Mouse (Mus musculus) testis, adult 2 months (tissue): ENCODE data around the gene Pla2g3.

Experiments used
- CTCF ChIP-seq: fragments of 200-500 bp; IDR thresholded peaks from 2 replicates; pipeline ENCODE4 v1.5.1; 2012; ENCODE audit warnings: low read depth, mild to moderate bottlenecking, inconsistent platforms, low read length, moderate library complexity; ENCODE audit not compliant: control insufficient read depth, insufficient read depth, insufficient replicate concordance
- POLR2A ChIP-seq: fragments of 200-500 bp; IDR thresholded peaks from 2 replicates; pipeline ENCODE4 v1.6.1; 2012; ENCODE audit warnings: low read depth, mild to moderate bottlenecking, inconsistent platforms, low read length, moderate library complexity; ENCODE audit not compliant: control insufficient read depth

GRCm38 (mm10) chr11:3503755-3504693 is 15.9 kb downstream of the Pla2g3 start:
- TF ChIP-seq CTCF, result no peak
- no peak for TF ChIP-seq POLR2A
